ENCODE assay signal across 9 mouse cellular contexts in genomic region chr4:151044944-151045570, GRCm38 (mm10). TPM values are rescaled to one million over a fixed set of nuclear protein-coding genes. Genes with fewer than 3 reads are reported as not detected.
DNase-seq lines count a peak whose midpoint lies in the region; ATAC-seq and TF ChIP-seq lines count a peak whose summit lies in the region.
"Had no signal": no experiment of that assay in that cellular context is flagged by ENCODE, and none has a peak within 500 bp of the region (broad histone marks: within the 10 kb centered on the region; RNA-seq: fewer than 3 reads in every experiment).

No protein-coding gene starts in this region.

- peak overlapping the region; percentile 57 for H3K4me3 ChIP-seq in heart, adult 2 months
- peak overlapping the region; percentile 62 for H3K4me3 ChIP-seq in embryonic facial prominence, embryonic 14.5 days (ENCODE audit: low read depth, low read length)
- peak overlapping the region; percentile 55 for H3K4me3 ChIP-seq in lung, postnatal 0 days (ENCODE audit: low read depth, low read length)

- H3K27me3 ChIP-seq in heart, adult 2 months (ENCODE audit: control insufficient read depth, insufficient read depth, low read length): no peaks in the 10 kb centered on the region
- H3K27me3 ChIP-seq in embryonic facial prominence, embryonic 14.5 days (replicated peaks; ENCODE audit: control insufficient read depth, insufficient read depth, low read length): no peaks in the 10 kb centered on the region
- H3K27me3 ChIP-seq in lung, postnatal 0 days (replicated peaks; ENCODE audit: insufficient read depth, low read length): no peaks in the 10 kb centered on the region
- H3K27me3 ChIP-seq: Patski had no signal

- H3K36me3 ChIP-seq in heart, adult 2 months (ENCODE audit: control insufficient read depth, insufficient read depth, low read length): peaks cover 16% of the 10 kb centered on the region
- H3K36me3 ChIP-seq in embryonic facial prominence, embryonic 14.5 days (ENCODE audit: control insufficient read depth, insufficient read depth, low read length): peaks cover 25% of the 10 kb centered on the region; the same call in 1 of the 2 replicates
- H3K36me3 ChIP-seq in lung, postnatal 0 days (ENCODE audit: insufficient read depth, low read length): no peaks in the 10 kb centered on the region; the same call in 1 of the 2 replicates

- ATAC-seq in embryonic facial prominence, embryonic 14.5 days (ENCODE audit: low read depth): no peak
- ATAC-seq in inflammation-experienced regulatory T-cells, adult 6 months: peak; percentile 81
- no peak for ATAC-seq in lung, postnatal 0 days

- no peaks in the 10 kb centered on the region for H3K9me3 ChIP-seq in embryonic facial prominence, embryonic 14.5 days (ENCODE audit: control insufficient read depth, low read length)
- H3K9me3 ChIP-seq in lung, postnatal 0 days (ENCODE audit: low read length): no peaks in the 10 kb centered on the region

- 4% methylated on average over 21 of the region's 21 CpGs for WGBS in heart, adult 2 months
- 3% methylated on average over 21 of the region's 21 CpGs for WGBS in embryonic facial prominence, embryonic 14.5 days
- 3% methylated on average over 21 of the region's 21 CpGs for WGBS in lung, postnatal 0 days

- no peak for DNase-seq in heart, adult 2 months
- no peak for DNase-seq in heart, adult 9 months (ENCODE audit: low spot score in 2 of 2)
- DNase-seq in 416B (ENCODE audit: low read depth): peak; percentile 16
- DNase-seq in embryonic facial prominence, embryonic 14.5 days (ENCODE audit: low spot score): no peak
- DNase-seq in lung, postnatal 0 days (ENCODE audit: low spot score): no peak
- no peak for DNase-seq in adrenal gland, postnatal 10 days
- no peak for DNase-seq in urinary bladder, adult 2 months (ENCODE audit: low spot score)

- H3K4me1 ChIP-seq in heart, adult 2 months (ENCODE audit: control insufficient read depth, insufficient read depth, low read length): peaks cover 11% of the 10 kb centered on the region
- H3K4me1 ChIP-seq in embryonic facial prominence, embryonic 14.5 days (ENCODE audit: control insufficient read depth, insufficient read depth, low read length): no peaks in the 10 kb centered on the region
- peaks cover 5% of the 10 kb centered on the region; the same call in 1 of the 2 replicates for H3K4me1 ChIP-seq in lung, postnatal 0 days (ENCODE audit: insufficient read depth, low read depth, low read length)

- peak overlapping the region; percentile 98 for H3K4me2 ChIP-seq in embryonic facial prominence, embryonic 14.5 days (ENCODE audit: low read depth, low read length)
- peak overlapping the region; percentile 97 for H3K4me2 ChIP-seq in lung, postnatal 0 days (replicated peaks; ENCODE audit: low read depth, low read length)

- TF ChIP-seq EP300 in heart, adult 2 months (IDR thresholded peaks at IDR 0.05; ENCODE audit: insufficient read depth, low read depth, low read length): 0 out of 2 replicates have a peak, but pooled peaks have one; percentile 9
- no peak for TF ChIP-seq EP300 in lung, postnatal 0 days (IDR thresholded peaks at IDR 0.05)

- TF ChIP-seq CTCF in heart, adult 2 months (IDR thresholded peaks at IDR 0.05): no peak
- TF ChIP-seq CTCF in lung, postnatal 0 days (IDR thresholded peaks at IDR 0.05): no peak

- peak overlapping the region; percentile 93 for H3K27ac ChIP-seq in heart, adult 2 months
- H3K27ac ChIP-seq in embryonic facial prominence, embryonic 14.5 days (replicated peaks; ENCODE audit: low read depth, low read length): no peak overlapping the region
- H3K27ac ChIP-seq in lung, postnatal 0 days (ENCODE audit: low read length): peak overlapping the region; percentile 20

- peak overlapping the region; percentile 56 for H3K9ac ChIP-seq in heart, adult 2 months (ENCODE audit: low read depth, low read length)
- H3K9ac ChIP-seq in embryonic facial prominence, embryonic 14.5 days (ENCODE audit: low read depth, low read length): peak overlapping the region; percentile 70
- no peak overlapping the region for H3K9ac ChIP-seq in lung, postnatal 0 days (replicated peaks; ENCODE audit: low read depth)

- peak; percentile 38; the same call in 1 of the 2 replicates for TF ChIP-seq POLR2A in heart, adult 2 months (IDR thresholded peaks at IDR 0.05; ENCODE audit: insufficient read depth, low read depth, low read length)

- no peaks in the 10 kb centered on the region for H3K79me2 ChIP-seq in heart, adult 2 months (replicated peaks; ENCODE audit: control insufficient read depth, insufficient read depth, low read length)

- intact Hi-C loops in heart, adult 2 months (cut with DNase I): no loop called here

RNA-seq across cellular contexts. Expression of gene Per3, which starts 0.6 kb away (rescaled TPM):
- total RNA-seq in heart, adult 2 months (2021): 10 to 100 TPM in 1 of 2 experiments, 1 to 10 TPM in 1; 2.2 to 11.1 TPM
- polyA plus RNA-seq in heart, adult 2 months (2012; rRNA removed): 12.2 and 15.3 TPM in 2 replicates
- polyA plus RNA-seq in embryonic facial prominence, embryonic 14.5 days (2014; fragmentation: Nextera tagmentation; extraction: Ambion mirVana): 6.0 and 6.7 TPM in 2 replicates
- 1 to 10 TPM; 1.8 to 7.7 (median 7.6) TPM for polyA plus RNA-seq in inflammation-experienced regulatory T-cells, adult 6 months (2017; shearing (Covaris generic))
- polyA plus RNA-seq in lung, postnatal 0 days (2015; fragmentation: Nextera tagmentation; extraction: Ambion mirVana): 22.9 and 27.1 TPM in 2 replicates
- total RNA-seq in adrenal gland, postnatal 10 days (2021): 10 to 100 TPM; 25.6 to 39.7 TPM
- polyA plus RNA-seq in urinary bladder, adult 2 months (2012; rRNA removed): 66.9 and 67.9 TPM in 2 replicates

RNA-seq across cellular contexts. Expression of gene Vamp3, which starts 12.7 kb away (rescaled TPM):
- total RNA-seq in heart, adult 2 months (2021): 10 to 100 TPM; 47.8 to 63.1 TPM
- polyA plus RNA-seq in heart, adult 2 months (2012; rRNA removed): 38.0 and 77.6 TPM in 2 replicates
- 51.7 and 54.5 TPM in 2 replicates for polyA plus RNA-seq in embryonic facial prominence, embryonic 14.5 days (2014; fragmentation: Nextera tagmentation; extraction: Ambion mirVana)
- 10 to 100 TPM; 43.5 to 56.3 (median 47.6) TPM for polyA plus RNA-seq in inflammation-experienced regulatory T-cells, adult 6 months (2017; shearing (Covaris generic))
- polyA plus RNA-seq in lung, postnatal 0 days (2015; fragmentation: Nextera tagmentation; extraction: Ambion mirVana): 122 and 141 TPM in 2 replicates
- 10 to 100 TPM; 87.4 to 91.7 TPM for total RNA-seq in adrenal gland, postnatal 10 days (2021)
- polyA plus RNA-seq in urinary bladder, adult 2 months (2012; rRNA removed): 77.7 and 78.5 TPM in 2 replicates

RNA-seq across cellular contexts. Expression of gene Gm13090, which starts 44.3 kb away (rescaled TPM):
- under 1 TPM in 1 of 2 experiments, not detected in 1; 0.34 TPM for total RNA-seq in heart, adult 2 months (2021)
- 0.35 and 0.41 TPM in 2 replicates for polyA plus RNA-seq in heart, adult 2 months (2012; rRNA removed)
- polyA plus RNA-seq in embryonic facial prominence, embryonic 14.5 days (2014; fragmentation: Nextera tagmentation; extraction: Ambion mirVana): not detected in 2 replicates
- polyA plus RNA-seq in inflammation-experienced regulatory T-cells, adult 6 months (2017; shearing (Covaris generic)): not detected
- not detected in 2 replicates for polyA plus RNA-seq in lung, postnatal 0 days (2015; fragmentation: Nextera tagmentation; extraction: Ambion mirVana)
- not detected for total RNA-seq in adrenal gland, postnatal 10 days (2021)
- not detected in 2 replicates for polyA plus RNA-seq in urinary bladder, adult 2 months (2012; rRNA removed)
- polyA plus RNA-seq: Patski had no signal

RNA-seq across cellular contexts. Expression of gene Uts2, which starts 48.2 kb away (rescaled TPM):
- not detected for total RNA-seq in heart, adult 2 months (2021)
- polyA plus RNA-seq in heart, adult 2 months (2012; rRNA removed): not detected in 2 replicates
- not detected in 2 replicates for polyA plus RNA-seq in embryonic facial prominence, embryonic 14.5 days (2014; fragmentation: Nextera tagmentation; extraction: Ambion mirVana)
- polyA plus RNA-seq in inflammation-experienced regulatory T-cells, adult 6 months (2017; shearing (Covaris generic)): not detected
- not detected in 2 replicates for polyA plus RNA-seq in lung, postnatal 0 days (2015; fragmentation: Nextera tagmentation; extraction: Ambion mirVana)
- total RNA-seq in adrenal gland, postnatal 10 days (2021): not detected
- not detected in 2 replicates for polyA plus RNA-seq in urinary bladder, adult 2 months (2012; rRNA removed)
- polyA plus RNA-seq: Patski had no signal
